Mouse (Mus musculus) MEL (cell line): Measurements from ENCODE around the gene Pm20d2. TPM values are rescaled to one million over a fixed set of nuclear protein-coding genes. Genes with fewer than 3 reads are reported as not detected.

Source experiments
- polyA plus RNA-seq, 2 experiments: library from polyadenylated mRNA; stranded (reverse) in 1 of 2; unstranded in 1 of 2; fragments of >175 nt in 1 of 2; fragments of >200 nt in 1 of 2; gene quantifications; 2 replicates each; pipeline versions ENCODE4 v1.2.1 to v1.2.4; 2012; ENCODE audit warnings: low replicate concordance in 2 of 2, low read depth in 1 of 2; ENCODE audit not compliant: insufficient read length in 2 of 2, insufficient read depth in 1 of 2, missing spikeins in 1 of 2
- total RNA-seq: library from RNA; depleted of rRNA; stranded (reverse); fragments of 300-350 nt; gene quantifications from 2 replicates; pipeline ENCODE4 v1.2.3, GENCODE M21; 2012; rRNA removed

The Pm20d2 gene
- total and polyA plus RNA-seq, 3 experiments: not detected

Other genes starting within 250 kb of the Pm20d2 start
- 1.1 and 1.4 TPM in 2 replicates for gene Ankrd6, start 238.9 kb downstream of the Pm20d2 start, total RNA-seq
- 1 to 10 TPM in 1 of 2 experiments, not detected in 1; 1.8 TPM for gene Ankrd6, start 238.9 kb downstream of the Pm20d2 start, polyA plus RNA-seq
- not detected in 2 replicates for gene Rragd, start 206.7 kb downstream of the Pm20d2 start, total RNA-seq
- gene Rragd, start 206.7 kb downstream of the Pm20d2 start, polyA plus RNA-seq: not detected
- gene Ube2j1, start 158.3 kb downstream of the Pm20d2 start, total RNA-seq: 32.6 and 35.4 TPM in 2 replicates
- gene Ube2j1, start 158.3 kb downstream of the Pm20d2 start, polyA plus RNA-seq: 10 to 100 TPM in 1 of 2 experiments, not detected in 1; 42.9 TPM
- gene Gabrr2, start 126.7 kb downstream of the Pm20d2 start, total RNA-seq: 0.12 TPM in 1 of 2 replicates, not detected in the other
- gene Gabrr2, start 126.7 kb downstream of the Pm20d2 start, polyA plus RNA-seq: under 1 TPM in 1 of 2 experiments, not detected in 1; 0.11 TPM
- gene Gabrr1, start 57.2 kb downstream of the Pm20d2 start, total RNA-seq: not detected in 2 replicates
- gene Gabrr1, start 57.2 kb downstream of the Pm20d2 start, polyA plus RNA-seq: not detected
- not detected in 2 replicates for gene Srsf12, start 19.3 kb upstream of the Pm20d2 start, total RNA-seq
- gene Srsf12, start 19.3 kb upstream of the Pm20d2 start, polyA plus RNA-seq: not detected
- gene Pnrc1, start 100.4 kb upstream of the Pm20d2 start, total RNA-seq: 7.6 and 11.8 TPM in 2 replicates
- gene Pnrc1, start 100.4 kb upstream of the Pm20d2 start, polyA plus RNA-seq: 10 to 100 TPM in 1 of 2 experiments, not detected in 1; 14.4 TPM
- 13.7 and 15.0 TPM in 2 replicates for gene Rngtt, start 120.6 kb upstream of the Pm20d2 start, total RNA-seq
- gene Rngtt, start 120.6 kb upstream of the Pm20d2 start, polyA plus RNA-seq: 10 to 100 TPM in 1 of 2 experiments, not detected in 1; 18.7 TPM